Mouse (Mus musculus) heart, adult 2 months (tissue): ENCODE measurements around the gene Manba. TPM values are rescaled to one million over a fixed set of nuclear protein-coding genes. Genes with fewer than 3 reads are reported as not detected.

ENCODE experiments used
- DNase-seq, 2 experiments: peaks; one replicate each; pipeline ENCODE4 v3.0.0; 2021
- H3K27ac ChIP-seq: fragments of 200-600 bp; 2 replicates; pipeline ENCODE4 v1.8.1; 2022
- H3K27me3 ChIP-seq: fragments of 200-500 bp; 2 replicates; pipeline ENCODE4 v1.6.1; 2012; ENCODE audit warnings: mild to moderate bottlenecking, low read length, inconsistent platforms, mixed read lengths; ENCODE audit not compliant: control insufficient read depth, insufficient read depth
- H3K36me3 ChIP-seq: fragments of 200-500 bp; 2 replicates; pipeline ENCODE4 v1.6.1; 2012; ENCODE audit warnings: low read length, inconsistent platforms; ENCODE audit not compliant: control insufficient read depth, insufficient read depth
- H3K4me1 ChIP-seq: fragments of 200-500 bp; 2 replicates; pipeline ENCODE4 v1.6.1; 2011; ENCODE audit warnings: low read length; ENCODE audit not compliant: control insufficient read depth, insufficient read depth
- H3K4me3 ChIP-seq: fragments of 200-600 bp; 2 replicates; pipeline ENCODE4 v1.8.1; 2022
- H3K79me2 ChIP-seq: fragments of 200-500 bp; replicated peaks from 2 replicates; pipeline ENCODE4 v1.6.1; 2012; ENCODE audit warnings: mild to moderate bottlenecking, inconsistent platforms, low read length, moderate library complexity, mixed read lengths; ENCODE audit not compliant: control insufficient read depth, insufficient read depth
- H3K9ac ChIP-seq: fragments of 200-500 bp; 2 replicates; pipeline ENCODE4 v1.6.1; 2012; ENCODE audit warnings: low read depth, mild to moderate bottlenecking, control low read depth, inconsistent platforms, low read length, mixed read lengths
- CTCF ChIP-seq: fragments of 200-600 bp; IDR thresholded peaks from 2 replicates; pipeline ENCODE4 v1.8.1; 2022; ENCODE audit warnings: antibody characterized with exemption, mild to moderate bottlenecking, moderate library complexity
- EP300 ChIP-seq: fragments of 200-500 bp; IDR thresholded peaks from 2 replicates; pipeline ENCODE4 v1.6.1; 2011; ENCODE audit warnings: low read depth, low read length, control low read depth; ENCODE audit not compliant: insufficient read depth
- POLR2A ChIP-seq: fragments of 200-500 bp; IDR thresholded peaks from 2 replicates; pipeline ENCODE4 v1.6.1; 2011; ENCODE audit warnings: mild to moderate bottlenecking, low read depth, low read length, control low read depth; ENCODE audit not compliant: insufficient read depth
- WGBS: fragments of 180-500 bp; shearing (Covaris S2); methylation state at CpG from one replicate; pipeline ENCODE4 v1.1.7; 2018; 5-methylcytosine and 5-hydroxymethylcytosine counted together
- intact Hi-C: fragments of 180-260 bp; cut with DNase I; formaldehyde crosslinking; loops from one replicate; pipeline ENCODE4 v1.15.1; 2025
- polyA plus RNA-seq: library from polyadenylated mRNA; depleted of rRNA; stranded (reverse); fragments of >200 nt; gene quantifications from 2 replicates; pipeline ENCODE4 v1.2.3, GENCODE M21; 2012
- total RNA-seq, 2 experiments: library from RNA; stranded (reverse); gene quantifications; 2 replicates each; pipeline ENCODE4 v1.2.3; 2021

The Manba gene
- total and polyA plus RNA-seq, 3 experiments = 8.2 to 16.4 (median 15.7) TPM

GRCm38 (mm10) chr3:135534103-135534502 lies 48.7 kb downstream of the Manba start:
- no peak for DNase-seq
- Histone ChIP-seq H3K27me3 (no peaks in the 10 kb centered on the region), H3K4me3 (no peak overlapping the region), H3K27ac (no peak overlapping the region), H3K9ac (no peak overlapping the region), H3K4me1 (no peaks in the 10 kb centered on the region), H3K79me2 (no peaks in the 10 kb centered on the region), H3K36me3 (no peaks in the 10 kb centered on the region)
- TF ChIP-seq EP300 (peak; percentile 50; the same call in 1 of the 2 replicates), CTCF (peak; percentile 71), POLR2A (no peak)
- 47% methylated on average over 5 of the region's 5 CpGs for WGBS
- intact Hi-C loops = loop anchor here (2.0 to 5.0 kb wide), 2 partner anchors 131 to 252 kb away; partner anchors contain the start of gene Bdh2

- intact Hi-C loops = no loop called here
- Histone ChIP-seq H3K4me3 (no peak overlapping the region), H3K9ac (no peak overlapping the region), H3K36me3 (no peaks in the 10 kb centered on the region; the same call in 1 of the 2 replicates), H3K27me3 (no peaks in the 10 kb centered on the region), H3K79me2 (no peaks in the 10 kb centered on the region), H3K4me1 (peaks cover 4% of the 10 kb centered on the region), H3K27ac (peak overlapping the region; percentile 26; the same call in 1 of the 2 replicates)
- 45% methylated on average over 13 of the region's 13 CpGs for WGBS
- TF ChIP-seq POLR2A = no peak
- no peak for TF ChIP-seq CTCF
- TF ChIP-seq EP300 = no peak
- DNase-seq = no peak
These were observed 61.0 kb downstream of the Manba start for GRCm38 (mm10) chr3:135546212-135546923.

- Histone ChIP-seq H3K9ac (no peak overlapping the region), H3K79me2 (no peaks in the 10 kb centered on the region), H3K27me3 (no peaks in the 10 kb centered on the region), H3K4me3 (no peak overlapping the region), H3K4me1 (peaks cover 4% of the 10 kb centered on the region), H3K36me3 (no peaks in the 10 kb centered on the region; the same call in 1 of the 2 replicates), H3K27ac (no peak overlapping the region; the same call in 1 of the 2 replicates)
- TF ChIP-seq POLR2A (no peak), CTCF (no peak), EP300 (no peak)
- WGBS = 88% methylated on average over 8 of the region's 8 CpGs
- DNase-seq = no peak
- intact Hi-C loops = no loop called here
These were observed 61.9 kb downstream of the Manba start for GRCm38 (mm10) chr3:135547298-135547697.

- Histone ChIP-seq H3K79me2 (no peaks in the 10 kb centered on the region), H3K4me1 (no peaks in the 10 kb centered on the region), H3K36me3 (peaks cover 2% of the 10 kb centered on the region), H3K27ac (no peak overlapping the region), H3K4me3 (no peak overlapping the region), H3K9ac (no peak overlapping the region), H3K27me3 (no peaks in the 10 kb centered on the region)
- intact Hi-C loops = no loop called here
- 73% methylated on average over 5 of the region's 5 CpGs for WGBS
- no peak for TF ChIP-seq POLR2A
- no peak for DNase-seq
These were observed 67.5 kb downstream of the Manba start for GRCm38 (mm10) chr3:135552874-135553273.

GRCm38 (mm10) chr3:135555192-135555591 lies 69.8 kb downstream of the Manba start:
- DNase-seq = no peak
- no peaks in the 10 kb centered on the region for H3K27me3 ChIP-seq
- no peak overlapping the region for H3K9ac ChIP-seq
- intact Hi-C loops = loop anchor here (5.0 kb wide), 3 partner anchors 37 to 177 kb away; no protein-coding TSS in a partner anchor
- no peak overlapping the region for H3K27ac ChIP-seq
- H3K36me3 ChIP-seq = peaks cover 2% of the 10 kb centered on the region; the same call in 1 of the 2 replicates
- H3K79me2 ChIP-seq = no peaks in the 10 kb centered on the region
- H3K4me3 ChIP-seq = no peak overlapping the region
- 66% methylated on average over 6 of the region's 6 CpGs for WGBS
- H3K4me1 ChIP-seq = no peaks in the 10 kb centered on the region
- no peak for TF ChIP-seq POLR2A
- no peak for TF ChIP-seq EP300
- no peak for TF ChIP-seq CTCF

- 0 out of 2 replicates have a peak, but pooled peaks have one; percentile 19 for TF ChIP-seq EP300
- TF ChIP-seq CTCF = peak; percentile 66
- TF ChIP-seq POLR2A = peak; percentile 24; the same call in 1 of the 2 replicates
- Histone ChIP-seq H3K36me3 (peaks cover 2% of the 10 kb centered on the region; the same call in 1 of the 2 replicates), H3K4me1 (no peaks in the 10 kb centered on the region), H3K79me2 (no peaks in the 10 kb centered on the region), H3K27me3 (no peaks in the 10 kb centered on the region), H3K9ac (no peak overlapping the region), H3K4me3 (no peak overlapping the region), H3K27ac (peak overlapping the region; percentile 47)
- DNase-seq = no peak
- intact Hi-C loops = loop anchor here (5.0 kb wide), 3 partner anchors 36 to 176 kb away; no protein-coding TSS in a partner anchor
- WGBS = 57% methylated on average over 7 of the region's 7 CpGs
These were observed 70.7 kb downstream of the Manba start for GRCm38 (mm10) chr3:135556052-135556587.
